ENCODE assay signal across 8 mouse cellular contexts in the genomic region with DNA sequence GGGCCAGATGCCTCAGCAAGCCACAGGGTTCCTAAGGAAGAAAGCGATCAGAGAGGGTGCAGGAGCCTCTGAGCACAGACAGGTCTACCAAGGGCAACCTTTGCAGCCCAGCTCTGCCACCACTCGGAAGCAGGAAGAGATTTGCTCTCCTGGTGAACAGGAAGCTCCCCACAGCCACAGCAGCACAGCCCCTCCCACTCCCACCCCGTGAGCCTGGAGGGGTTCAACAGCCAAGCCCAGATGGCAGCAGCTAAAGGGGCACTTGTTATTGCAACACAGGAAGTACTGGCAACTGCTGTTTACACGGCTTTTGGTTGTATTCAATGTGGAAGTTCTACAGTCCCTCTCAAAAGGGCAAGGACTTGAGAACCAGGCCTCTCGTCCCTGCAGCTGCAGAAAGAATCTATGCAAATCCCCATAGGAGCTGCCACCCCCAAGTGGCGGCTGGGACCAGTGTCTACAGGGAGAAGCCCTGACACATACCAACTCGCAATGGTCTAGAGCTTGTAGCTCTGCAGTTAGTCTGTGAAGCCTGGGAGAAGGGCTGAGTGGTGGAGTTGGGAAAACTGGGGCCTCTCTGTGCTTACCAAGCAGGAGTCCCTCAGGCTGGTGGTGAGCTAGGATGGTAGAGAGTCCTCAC. TPM values are rescaled to one million over a fixed set of nuclear protein-coding genes. Genes with fewer than 3 reads are reported as not detected.
DNase-seq lines count a peak whose midpoint lies in the region; ATAC-seq lines count a peak whose summit lies in the region.

No protein-coding gene starts in this region.

- H3K27ac ChIP-seq in forebrain, embryonic 10.5 days, result peak overlapping the region; percentile 48; the same call in 1 of the 2 replicates
- H3K27ac ChIP-seq in forebrain, embryonic 16.5 days (ENCODE audit: low read length), result no peak overlapping the region
- H3K27ac ChIP-seq in intestine, embryonic 15.5 days, result peak overlapping the region; percentile 23; the same call in 1 of the 2 replicates

- no peak for ATAC-seq in forebrain, embryonic 16.5 days
- 0 out of 2 replicates have a peak, but pooled peaks have one; percentile 39 for ATAC-seq in intestine, embryonic 15.5 days

- 50% methylated on average over 7 of the region's 7 CpGs for WGBS in forebrain, embryonic 10.5 days
- WGBS in forebrain, embryonic 16.5 days, result 49% methylated on average over 7 of the region's 7 CpGs
- WGBS in intestine, embryonic 15.5 days, result 40% methylated on average over 7 of the region's 7 CpGs

- no peak for DNase-seq in forebrain, embryonic 10.5 days (ENCODE audit: extremely low spot score, low spot score)
- DNase-seq in right cerebral cortex, adult 18-20 months, result peak; percentile 5
- DNase-seq in right cerebral cortex, adult 2 months (ENCODE audit: low spot score in 2 of 2), result no peak
- DNase-seq in lung, adult 18-20 months, result peak; percentile 80 to 88
- peak; percentile 65 for DNase-seq in splenic B cell, adult 2 months (ENCODE audit: low read depth, low spot score)
- DNase-seq in embryo, embryonic 11 days, result no peak

- peaks cover 9% of the 10 kb centered on the region; the same call in 1 of the 2 replicates for H3K27me3 ChIP-seq in forebrain, embryonic 10.5 days (ENCODE audit: poor library complexity, severe bottlenecking)
- no peaks in the 10 kb centered on the region for H3K27me3 ChIP-seq in forebrain, embryonic 16.5 days (replicated peaks; ENCODE audit: control insufficient read depth, insufficient read depth, low read length)
- H3K27me3 ChIP-seq in intestine, embryonic 15.5 days (replicated peaks), result no peaks in the 10 kb centered on the region
- H3K27me3 ChIP-seq in splenic B cell, adult 2 months (ENCODE audit: control insufficient read depth, insufficient read depth, low read length, poor library complexity, severe bottlenecking), result no peaks in the 10 kb centered on the region

- no peak overlapping the region for H3K9ac ChIP-seq in forebrain, embryonic 16.5 days (replicated peaks; ENCODE audit: low read depth, low read length)
- H3K9ac ChIP-seq in intestine, embryonic 15.5 days, result no peak overlapping the region

- no peaks in the 10 kb centered on the region for H3K9me3 ChIP-seq in forebrain, embryonic 10.5 days
- no peaks in the 10 kb centered on the region for H3K9me3 ChIP-seq in forebrain, embryonic 16.5 days (ENCODE audit: control insufficient read depth, low read length)
- no peaks in the 10 kb centered on the region for H3K9me3 ChIP-seq in intestine, embryonic 15.5 days

- H3K4me1 ChIP-seq in forebrain, embryonic 10.5 days, result peaks cover 7% of the 10 kb centered on the region; the same call in 1 of the 2 replicates
- no peaks in the 10 kb centered on the region for H3K4me1 ChIP-seq in forebrain, embryonic 16.5 days (replicated peaks; ENCODE audit: control insufficient read depth, insufficient read depth, low read length)
- peaks cover 12% of the 10 kb centered on the region; the same call in 1 of the 2 replicates for H3K4me1 ChIP-seq in intestine, embryonic 15.5 days (replicated peaks)

- no peak overlapping the region for H3K4me2 ChIP-seq in forebrain, embryonic 16.5 days (ENCODE audit: low read length)
- H3K4me2 ChIP-seq in intestine, embryonic 15.5 days (replicated peaks), result no peak overlapping the region

- no peaks in the 10 kb centered on the region for H3K36me3 ChIP-seq in forebrain, embryonic 10.5 days (replicated peaks)
- H3K36me3 ChIP-seq in forebrain, embryonic 16.5 days (ENCODE audit: control insufficient read depth, insufficient read depth), result no peaks in the 10 kb centered on the region
- H3K36me3 ChIP-seq in intestine, embryonic 15.5 days, result no peaks in the 10 kb centered on the region
- H3K36me3 ChIP-seq in splenic B cell, adult 2 months (ENCODE audit: control insufficient read depth, insufficient read depth, low read length, poor library complexity, severe bottlenecking), result no peaks in the 10 kb centered on the region

- H3K4me3 ChIP-seq in forebrain, embryonic 10.5 days, result no peak overlapping the region
- H3K4me3 ChIP-seq in forebrain, embryonic 16.5 days (replicated peaks; ENCODE audit: low read length), result no peak overlapping the region
- no peak overlapping the region for H3K4me3 ChIP-seq in intestine, embryonic 15.5 days (replicated peaks)

RNA-seq across cellular contexts. Expression of a gene that starts 51.0 kb away (rescaled TPM):
- polyA plus RNA-seq in forebrain, embryonic 10.5 days (2016; fragmentation: Nextera tagmentation; extraction: Ambion mirVana), result 19.9 and 20.1 TPM in 2 replicates
- polyA plus RNA-seq in forebrain, embryonic 16.5 days (2015; fragmentation: Nextera tagmentation; extraction: Ambion mirVana), result 37.5 and 40.8 TPM in 2 replicates
- 14.8 and 16.2 TPM in 2 replicates for polyA plus RNA-seq in intestine, embryonic 15.5 days (2015; fragmentation: Nextera tagmentation; extraction: Ambion mirVana)

Comparison
In these comparisons a context has a peak if more than half of its experiments do, and no peak if none do; other contexts are left out.
1. DNase-seq: peak in right cerebral cortex, adult 18-20 months (single experiment), lung, adult 18-20 months (2 of 2) and splenic B cell, adult 2 months (single experiment); none in forebrain, embryonic 10.5 days (single experiment), right cerebral cortex, adult 2 months (0 of 2) and embryo, embryonic 11 days (single experiment).